Mouse (Mus musculus) CD4-positive, CD25-positive, alpha-beta regulatory T cell, adult 9 weeks (primary cell): ENCODE data around the gene Ang5. TPM values are rescaled to one million over a fixed set of nuclear protein-coding genes. Genes with fewer than 3 reads are reported as not detected.

Experiments used
- polyA plus RNA-seq: library from polyadenylated mRNA; unstranded; fragments of 100-300 nt; shearing (Covaris generic); gene quantifications from one replicate; pipeline ENCODE4 v1.2.1, GENCODE M21; 2017

The Ang5 gene
- not detected for polyA plus RNA-seq

DNA sequence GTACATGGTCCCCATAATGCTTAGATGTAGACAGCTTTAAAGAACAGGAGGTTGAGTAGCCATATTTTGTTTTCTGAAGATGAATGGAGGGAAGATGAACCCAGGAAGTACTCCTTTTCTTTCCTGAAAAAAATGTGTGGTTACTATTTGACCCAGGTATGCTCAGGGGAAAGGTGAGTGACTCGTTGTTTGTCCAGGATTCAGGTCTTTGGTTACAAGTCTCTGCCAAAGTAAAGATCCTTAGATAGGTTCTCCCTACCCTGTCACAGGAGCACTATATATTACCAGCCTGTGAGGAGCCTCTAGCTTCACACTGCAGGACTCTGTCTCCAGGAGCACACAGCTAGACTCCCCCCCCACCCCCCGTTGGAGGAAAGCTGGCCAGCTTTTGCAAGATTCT is at the start of gene Ang5:
TSS of gene Ang5 (plus strand) at position 301 of the 400 bp plus-strand sequence.

GRCm38 (mm10) chr14:43923459-43923858 is 33.4 kb upstream of the Ang5 start, which contains the start of gene Ear10:
TSS of gene Ear10 (minus strand) at chr14:43923559.

GRCm38 (mm10) chr14:43924688-43925403 is 32.0 kb upstream of the Ang5 start, which contains the start of gene Gm8113:
TSS of gene Gm8113 (plus strand) at chr14:43925390.

GRCm38 (mm10) chr14:44002169-44002568 is 45.3 kb downstream of the Ang5 start, which contains the start of gene Ang6:
TSS of gene Ang6 (minus strand) at chr14:44002269.

Other genes with a start within 250 kb of the Ang5 start
- not detected for gene Gm16506, start 229.6 kb upstream of the Ang5 start, polyA plus RNA-seq
- not detected for gene Gm6526, start 209.2 kb upstream of the Ang5 start, polyA plus RNA-seq
- gene Gm8180, start 172.3 kb upstream of the Ang5 start, polyA plus RNA-seq, result not detected
- not detected for gene Ear1, start 81.6 kb upstream of the Ang5 start, polyA plus RNA-seq
- gene Ear10, start 33.5 kb upstream of the Ang5 start, polyA plus RNA-seq, result not detected
- gene Gm8113, start 31.7 kb upstream of the Ang5 start, polyA plus RNA-seq, result 0.12 TPM
- not detected for gene Ang6, start 45.2 kb downstream of the Ang5 start, polyA plus RNA-seq
- not detected for gene Ear2, start 145.6 kb downstream of the Ang5 start, polyA plus RNA-seq
- gene Gm3327, start 166.8 kb downstream of the Ang5 start, polyA plus RNA-seq, result not detected
- gene Gm8212, start 240.6 kb downstream of the Ang5 start, polyA plus RNA-seq, result not detected